ENCODE assay signal across 8 mouse cellular contexts in the genomic region with DNA sequence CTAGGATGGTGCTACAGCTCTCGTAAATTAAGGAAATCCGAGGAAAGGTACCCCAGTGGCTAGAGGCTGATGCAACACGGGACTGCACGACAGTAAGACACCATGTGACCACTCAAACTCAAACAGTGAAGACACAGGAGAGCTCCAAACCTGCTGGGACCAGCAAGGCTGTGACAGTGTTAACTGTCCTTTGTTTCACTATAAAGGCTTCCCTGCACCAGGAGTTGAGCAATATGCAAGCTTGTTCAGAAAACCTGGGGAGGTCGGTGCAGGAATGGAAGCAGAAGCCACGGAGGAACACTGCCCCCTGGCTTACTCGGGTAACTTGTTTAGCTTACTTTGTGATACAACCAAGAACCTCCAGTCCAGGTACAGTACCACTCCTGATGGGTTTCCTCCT. TPM values are rescaled to one million over a fixed set of nuclear protein-coding genes. Genes with fewer than 3 reads are reported as not detected.
DNase-seq lines count a peak whose midpoint lies in the region; ATAC-seq lines count a peak whose summit lies in the region.

No protein-coding gene starts in this region.

- peaks cover 9% of the 10 kb centered on the region for H3K4me1 ChIP-seq in forebrain, embryonic 15.5 days
- no peaks in the 10 kb centered on the region for H3K4me1 ChIP-seq in forebrain, embryonic 11.5 days (replicated peaks; ENCODE audit: control insufficient read depth, insufficient read depth, low read length)

- no peak overlapping the region for H3K27ac ChIP-seq in forebrain, embryonic 15.5 days (replicated peaks)
- no peak overlapping the region for H3K27ac ChIP-seq in forebrain, embryonic 11.5 days (ENCODE audit: low read depth, low read length)

- no peak overlapping the region for H3K4me2 ChIP-seq in forebrain, embryonic 15.5 days (replicated peaks)
- H3K4me2 ChIP-seq in forebrain, embryonic 11.5 days (ENCODE audit: low read depth, low read length, severe bottlenecking): no peak overlapping the region

- DNase-seq in heart, adult 11 months: peak; percentile 55
- DNase-seq in heart, adult 18-20 months: no peak
- peak; percentile 62 for DNase-seq in CD4-positive helper T cell, adult 2 months (ENCODE audit: low read depth, low spot score)
- DNase-seq in frontal cortex, postnatal 14 days (ENCODE audit: low spot score in 2 of 2): no peak
- DNase-seq in forebrain, embryonic 11.5 days (ENCODE audit: low spot score): no peak

- no peak overlapping the region for H3K9ac ChIP-seq in forebrain, embryonic 15.5 days (replicated peaks)
- no peak overlapping the region for H3K9ac ChIP-seq in forebrain, embryonic 11.5 days (ENCODE audit: low read length)

- no peaks in the 10 kb centered on the region for H3K9me3 ChIP-seq in forebrain, embryonic 15.5 days
- H3K9me3 ChIP-seq in forebrain, embryonic 11.5 days (ENCODE audit: control insufficient read depth, low read length): no peaks in the 10 kb centered on the region

- no peaks in the 10 kb centered on the region for H3K36me3 ChIP-seq in forebrain, embryonic 15.5 days
- H3K36me3 ChIP-seq in forebrain, embryonic 11.5 days (ENCODE audit: control insufficient read depth, insufficient read depth, low read length): no peaks in the 10 kb centered on the region

- H3K27me3 ChIP-seq in forebrain, embryonic 15.5 days: no peaks in the 10 kb centered on the region
- H3K27me3 ChIP-seq in forebrain, embryonic 11.5 days (ENCODE audit: control insufficient read depth, insufficient read depth, low read length): no peaks in the 10 kb centered on the region

- no peak overlapping the region for H3K4me3 ChIP-seq in forebrain, embryonic 15.5 days
- no peak overlapping the region for H3K4me3 ChIP-seq in forebrain, embryonic 11.5 days (ENCODE audit: low read depth, low read length)

- WGBS in forebrain, embryonic 15.5 days: 62% methylated on average over 7 of the region's 7 CpGs
- 59% methylated on average over 7 of the region's 7 CpGs for WGBS in forebrain, embryonic 11.5 days

- peak; percentile 59 to 60 for ATAC-seq in hematopoietic stem cell, adult 5-6 weeks (replicated peaks in 1 of 2; ENCODE audit: insufficient read depth in 1 of 2, low FRiP score in 2 of 2, low TSS enrichment in 1 of 2, low read depth in 1 of 2, poor library complexity in 2 of 2, severe bottlenecking in 2 of 2)
- peak; percentile 69 for ATAC-seq in monocyte, adult 5-6 weeks (replicated peaks; ENCODE audit: insufficient number of reproducible peaks, low FRiP score, low TSS enrichment, poor library complexity, severe bottlenecking)
- no peak for ATAC-seq in forebrain, embryonic 15.5 days (replicated peaks)
- ATAC-seq in forebrain, embryonic 11.5 days (replicated peaks; ENCODE audit: low FRiP score): no peak

RNA-seq across cellular contexts. Expression of a gene that starts 40.4 kb away (rescaled TPM):
- 10 to 100 TPM; 85.1 to 87.2 TPM for total RNA-seq in heart, adult 18-20 months (2021)
- total RNA-seq in hematopoietic stem cell, adult 5-6 weeks (2017): 558 and 576 TPM in 2 replicates
- 663 to 950 TPM (median 750 TPM) in 3 replicates for total RNA-seq in monocyte, adult 5-6 weeks (2017)
- polyA plus RNA-seq in forebrain, embryonic 15.5 days (2015; fragmentation: Nextera tagmentation; extraction: Ambion mirVana): 465 and 483 TPM in 2 replicates
- polyA plus RNA-seq in forebrain, embryonic 11.5 days (2014; fragmentation: Nextera tagmentation; extraction: Ambion mirVana): 627 and 726 TPM in 2 replicates

Comparison
In these comparisons a context has a peak if more than half of its experiments do, and no peak if none do; other contexts are left out.
1. DNase-seq: peak in heart, adult 11 months (single experiment) and CD4-positive helper T cell, adult 2 months (single experiment); none in heart, adult 18-20 months (0 of 2), frontal cortex, postnatal 14 days (0 of 2) and forebrain, embryonic 11.5 days (single experiment).
2. ATAC-seq: peak in hematopoietic stem cell, adult 5-6 weeks (2 of 2) and monocyte, adult 5-6 weeks (single experiment); none in forebrain, embryonic 15.5 days (single experiment) and forebrain, embryonic 11.5 days (single experiment).